Mouse (Mus musculus): Measurements from ENCODE around the gene Tmf1. TPM values are rescaled to one million over a fixed set of nuclear protein-coding genes. Genes with fewer than 3 reads are reported as not detected.

Gene Tmf1
- polyA plus RNA-seq, 1 experiment from 2014 or later, result 24.8 TPM

DNA sequence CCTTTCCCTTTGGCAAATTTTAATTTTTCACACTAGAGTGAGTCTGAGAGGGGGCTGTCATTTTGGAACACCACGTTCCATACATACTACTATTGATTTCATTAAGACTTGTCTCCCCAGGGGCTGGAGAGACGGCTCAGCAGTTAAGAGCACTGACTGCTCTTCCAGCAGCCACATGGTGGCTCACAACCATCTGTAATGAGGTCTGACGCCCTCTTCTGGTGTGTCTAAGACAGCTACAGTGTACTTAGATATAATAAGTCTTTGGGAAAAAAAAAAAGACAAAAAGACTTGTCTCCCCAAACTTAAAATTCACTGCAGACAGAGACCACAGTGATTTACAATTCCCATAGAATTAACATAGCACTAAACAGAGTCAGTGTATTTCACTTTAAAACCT, 21.5 kb upstream of the Tmf1 start:
- no peaks in the 10 kb centered on the region for H3K27me3 ChIP-seq
- no peak for ATAC-seq (replicated peaks; ENCODE audit: insufficient number of reproducible peaks, insufficient read depth, low FRiP score, low read depth)
- H3K9me3 ChIP-seq (replicated peaks), result no peaks in the 10 kb centered on the region
- no peak overlapping the region for H3K4me2 ChIP-seq
- no peak overlapping the region for H3K9ac ChIP-seq
- WGBS, result 71% methylated on average over 3 of the region's 3 CpGs
- peaks cover 11% of the 10 kb centered on the region for H3K4me1 ChIP-seq (replicated peaks)
- H3K36me3 ChIP-seq, result peaks cover 36% of the 10 kb centered on the region
- no peak overlapping the region for H3K27ac ChIP-seq
- no peak overlapping the region for H3K4me3 ChIP-seq

DNA sequence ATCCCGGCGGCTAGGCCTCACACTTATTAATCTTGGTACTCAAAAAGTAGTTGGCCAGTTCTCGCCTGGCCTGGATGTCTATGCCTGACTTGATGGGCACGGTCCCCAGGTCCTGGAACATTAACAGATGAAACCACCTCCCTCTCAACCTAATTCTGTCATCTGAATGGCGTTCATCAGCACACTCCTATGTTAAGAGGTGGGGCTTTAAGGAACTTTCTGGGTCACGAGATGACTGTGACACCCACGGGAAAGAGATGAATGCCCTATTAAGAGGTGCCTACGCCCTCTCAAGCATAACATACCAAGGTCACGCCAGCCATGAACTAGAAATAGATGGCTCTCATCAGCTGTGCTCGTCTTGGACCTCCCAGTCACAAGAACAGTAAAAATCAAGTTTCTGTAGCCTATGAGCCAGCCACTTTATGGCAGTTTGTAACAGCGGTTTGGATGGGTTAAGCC, 476 bp upstream of the Tmf1 start:
- 4% methylated on average over 11 of the region's 11 CpGs for WGBS
- peak overlapping the region; percentile 96 for H3K27ac ChIP-seq

DNA sequence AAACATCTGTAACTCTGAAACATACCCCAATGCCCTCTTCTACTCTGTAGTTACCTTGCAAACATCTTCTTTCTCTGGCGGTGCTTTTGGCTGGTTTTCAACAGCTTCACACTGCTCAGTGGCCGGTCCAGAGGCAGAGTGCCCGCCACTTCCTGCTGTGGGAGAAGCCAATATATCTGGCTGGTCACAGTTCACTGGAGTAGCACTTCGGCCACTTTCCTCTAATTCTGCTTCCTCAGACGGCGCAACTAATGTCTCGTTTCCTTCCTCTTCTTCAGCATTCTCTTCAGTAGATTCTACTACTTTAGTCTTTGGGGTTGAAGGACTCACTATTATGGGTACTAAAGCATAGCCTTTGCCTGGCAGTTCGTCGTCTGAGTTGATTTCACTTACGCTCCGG, 3.2 kb downstream of the Tmf1 start:
- peaks cover 26% of the 10 kb centered on the region for H3K4me1 ChIP-seq (replicated peaks)
- no peak overlapping the region for H3K9ac ChIP-seq
- no peak overlapping the region for H3K27ac ChIP-seq
- ATAC-seq (replicated peaks; ENCODE audit: insufficient number of reproducible peaks, insufficient read depth, low FRiP score, low read depth), result no peak
- H3K4me2 ChIP-seq, result no peak overlapping the region
- no peaks in the 10 kb centered on the region for H3K9me3 ChIP-seq (replicated peaks)
- H3K27me3 ChIP-seq, result no peaks in the 10 kb centered on the region
- H3K36me3 ChIP-seq, result peaks cover 34% of the 10 kb centered on the region
- WGBS, result 61% methylated on average over 11 of the region's 11 CpGs
- no peak overlapping the region for H3K4me3 ChIP-seq

More for the DNA sequence above, 476 bp upstream of the Tmf1 start:
- peak overlapping the region; percentile 78 for H3K4me2 ChIP-seq
- H3K4me3 ChIP-seq, result peak overlapping the region; percentile 98
- ATAC-seq (replicated peaks; ENCODE audit: insufficient number of reproducible peaks, insufficient read depth, low FRiP score, low read depth), result peak; percentile 40
- H3K9ac ChIP-seq, result peak overlapping the region; percentile 98
- H3K36me3 ChIP-seq, result peaks cover 20% of the 10 kb centered on the region
- peaks cover 26% of the 10 kb centered on the region for H3K4me1 ChIP-seq (replicated peaks)
- no peaks in the 10 kb centered on the region for H3K27me3 ChIP-seq
- no peaks in the 10 kb centered on the region for H3K9me3 ChIP-seq (replicated peaks)

DNA sequence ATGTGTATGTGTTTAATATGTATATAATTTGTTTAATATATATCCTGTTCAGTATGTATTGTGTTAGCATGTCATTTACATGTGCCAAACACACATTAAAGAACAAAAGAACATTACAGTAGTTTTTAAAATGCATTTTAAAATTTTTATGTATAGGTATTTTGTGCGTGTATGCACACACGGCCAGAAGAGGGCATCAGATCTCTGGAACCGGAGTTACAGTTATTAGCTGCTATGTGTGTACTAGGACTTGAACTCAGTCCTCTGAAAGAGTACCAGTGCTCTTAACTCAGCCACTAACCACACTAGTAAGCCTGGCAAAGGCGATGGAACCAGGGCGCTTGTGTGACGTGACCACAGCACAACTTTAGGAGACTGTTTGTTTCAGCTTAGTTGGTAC, 28.8 kb downstream of the Tmf1 start:
- no peak overlapping the region for H3K27ac ChIP-seq
- H3K27me3 ChIP-seq, result no peaks in the 10 kb centered on the region
- H3K4me3 ChIP-seq, result no peak overlapping the region
- H3K4me2 ChIP-seq, result no peak overlapping the region
- WGBS, result 81% methylated on average over 6 of the region's 6 CpGs
- no peaks in the 10 kb centered on the region for H3K9me3 ChIP-seq (replicated peaks)
- ATAC-seq (replicated peaks; ENCODE audit: insufficient number of reproducible peaks, insufficient read depth, low FRiP score, low read depth), result no peak
- peaks cover 26% of the 10 kb centered on the region for H3K4me1 ChIP-seq (replicated peaks)
- H3K9ac ChIP-seq, result no peak overlapping the region
- H3K36me3 ChIP-seq, result peaks cover 8% of the 10 kb centered on the region; the same call in 1 of the 2 replicates

DNA sequence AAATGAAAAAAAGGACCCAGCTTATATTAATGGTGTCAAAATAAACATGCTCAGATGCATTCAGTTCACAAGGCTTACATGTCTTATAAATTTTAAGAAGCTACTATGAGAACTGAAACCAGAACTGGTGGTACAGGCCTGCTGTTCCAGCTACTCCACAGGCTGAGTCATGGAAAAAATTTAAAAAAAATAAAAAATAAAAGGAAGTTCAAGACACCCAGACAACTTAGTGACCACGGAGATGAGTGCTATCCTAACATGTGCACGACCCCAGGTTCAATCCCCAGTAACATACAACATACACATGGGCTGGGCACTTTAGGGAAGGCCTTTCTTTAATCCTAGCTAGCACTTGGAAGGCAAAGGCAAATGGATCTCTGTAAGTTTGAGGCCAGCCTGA, 29.2 kb downstream of the Tmf1 start:
- Histone ChIP-seq H3K27me3 (no peaks in the 10 kb centered on the region), H3K27ac (no peak overlapping the region), H3K4me3 (no peak overlapping the region), H3K4me1 (replicated peaks) (peaks cover 27% of the 10 kb centered on the region), H3K9me3 (replicated peaks) (no peaks in the 10 kb centered on the region), H3K4me2 (no peak overlapping the region), H3K9ac (no peak overlapping the region), H3K36me3 (peaks cover 11% of the 10 kb centered on the region; the same call in 1 of the 2 replicates)
- 64% methylated on average over 2 of the region's 2 CpGs for WGBS
- no peak for ATAC-seq (replicated peaks; ENCODE audit: insufficient number of reproducible peaks, insufficient read depth, low FRiP score, low read depth)

DNA sequence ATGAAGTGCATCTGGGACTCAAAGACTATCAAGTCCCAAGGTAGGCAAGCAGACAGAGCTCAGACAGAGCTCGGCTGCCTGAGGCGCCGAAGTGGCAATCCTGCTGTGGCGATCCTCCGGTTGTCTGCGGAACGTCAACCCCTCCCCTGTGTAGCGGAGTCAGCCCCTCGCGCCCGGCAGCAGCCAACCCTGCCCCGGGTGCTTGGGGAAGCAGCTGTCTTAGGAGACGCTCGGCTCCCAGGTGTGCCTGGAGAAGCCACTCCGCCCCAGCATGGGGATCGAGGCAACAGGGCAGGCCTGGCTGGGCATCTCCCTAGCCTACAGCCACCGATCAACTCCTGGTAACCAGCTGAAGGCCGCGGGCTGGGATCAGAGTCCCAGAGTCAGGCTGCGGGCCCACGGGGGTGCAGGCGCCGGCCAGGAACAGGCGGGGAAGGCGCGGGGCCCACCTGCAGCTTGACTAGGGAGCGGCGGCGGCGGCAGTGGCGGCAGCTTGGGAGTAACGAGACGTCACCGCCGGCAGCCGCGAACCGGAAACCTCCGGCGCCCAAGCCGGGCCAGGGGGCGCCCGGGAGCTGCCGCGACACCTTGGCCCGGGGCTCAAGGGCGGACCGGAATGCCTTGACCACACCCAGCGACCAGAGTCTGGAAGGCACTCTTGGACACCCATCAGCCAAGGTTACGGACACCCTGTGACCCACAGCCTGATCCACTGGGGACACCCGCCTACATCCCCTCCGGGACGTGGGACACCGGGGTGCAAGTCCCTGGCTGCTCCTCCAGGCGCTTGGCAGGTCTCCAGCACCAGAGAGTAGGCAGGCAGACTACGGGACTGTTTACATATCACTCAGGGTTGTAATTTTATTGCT, 30.3 kb downstream of the Tmf1 start, which contains the start of gene Eogt:
Gene Eogt, minus strand, starts transcription at position 800 of the 869 bp plus-strand sequence.
- Histone ChIP-seq H3K4me1 (replicated peaks) (peaks cover 31% of the 10 kb centered on the region), H3K27me3 (no peaks in the 10 kb centered on the region), H3K36me3 (peaks cover 9% of the 10 kb centered on the region; the same call in 1 of the 2 replicates), H3K4me2 (peak within 1 kb of the TSS; percentile 94), H3K4me3 (peak within 1 kb of the TSS; percentile 82), H3K9ac (peak within 1 kb of the TSS; percentile 86), H3K27ac (peak within 1 kb of the TSS; percentile 88), H3K9me3 (replicated peaks) (no peaks in the 10 kb centered on the region)
- ATAC-seq (replicated peaks; ENCODE audit: insufficient number of reproducible peaks, insufficient read depth, low FRiP score, low read depth), result peak; percentile 74
- under 1% methylated on average over 56 of the region's 56 CpGs for WGBS

DNA sequence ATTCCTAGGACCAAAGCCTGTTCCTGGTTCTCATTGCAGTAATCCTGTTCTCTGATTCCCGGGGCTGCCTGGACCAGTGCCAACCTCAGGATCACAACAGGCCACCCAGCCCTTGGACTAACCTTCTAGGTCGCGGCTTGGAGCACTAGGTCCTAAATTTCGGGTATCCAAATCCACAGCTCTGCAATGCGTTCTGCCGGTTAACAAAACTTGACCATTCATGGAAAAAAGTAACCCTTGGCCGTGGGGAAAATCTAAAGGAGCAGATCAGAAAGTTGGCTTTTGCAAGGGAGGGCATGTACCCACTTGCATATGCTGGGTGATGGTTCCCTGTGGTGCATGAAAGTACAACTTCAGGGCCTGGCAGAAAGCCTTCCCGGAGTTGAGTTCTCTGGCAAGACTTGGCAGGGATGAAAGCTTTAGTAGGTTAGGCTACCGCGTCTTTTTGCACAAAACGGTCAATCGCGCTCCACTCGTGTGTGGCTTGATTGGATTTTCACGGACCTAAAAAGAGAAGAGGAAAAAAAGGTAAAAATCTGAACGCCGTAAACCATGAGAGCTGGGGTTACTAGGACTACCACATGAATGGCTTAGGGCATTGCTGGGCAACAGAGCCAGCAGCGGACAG, 31.1 kb downstream of the Tmf1 start:
- peak overlapping the region; percentile 94 for H3K4me2 ChIP-seq
- no peak for ATAC-seq (replicated peaks; ENCODE audit: insufficient number of reproducible peaks, insufficient read depth, low FRiP score, low read depth)
- H3K4me1 ChIP-seq (replicated peaks), result peaks cover 31% of the 10 kb centered on the region
- H3K9me3 ChIP-seq (replicated peaks), result no peaks in the 10 kb centered on the region
- peak overlapping the region; percentile 86 for H3K9ac ChIP-seq
- peak overlapping the region; percentile 88 for H3K27ac ChIP-seq
- WGBS, result 11% methylated on average over 18 of the region's 18 CpGs
- H3K27me3 ChIP-seq, result no peaks in the 10 kb centered on the region
- H3K4me3 ChIP-seq, result peak overlapping the region; percentile 82
- peaks cover 11% of the 10 kb centered on the region; the same call in 1 of the 2 replicates for H3K36me3 ChIP-seq

DNA sequence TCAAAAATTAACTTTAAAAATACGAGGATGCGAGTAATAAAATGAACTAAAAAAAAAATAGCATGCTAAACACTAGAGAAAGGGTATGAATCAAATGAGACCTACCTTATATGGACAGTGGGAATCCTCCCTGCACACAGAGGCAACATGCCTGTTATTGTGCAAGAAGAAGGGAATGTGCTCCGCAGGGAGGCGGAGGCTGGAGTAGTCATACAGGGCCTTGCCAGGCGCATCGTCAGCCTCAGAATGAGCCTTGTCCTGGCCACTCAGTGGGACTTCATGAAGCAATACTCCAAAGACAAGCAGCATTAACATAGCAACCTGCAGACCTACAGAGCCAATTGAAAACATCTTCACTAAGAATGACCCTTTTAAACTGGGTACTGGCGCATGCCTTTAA, 33.8 kb downstream of the Tmf1 start:
- Histone ChIP-seq H3K4me2 (no peak overlapping the region), H3K4me3 (no peak overlapping the region), H3K36me3 (peaks cover 25% of the 10 kb centered on the region; the same call in 1 of the 2 replicates), H3K9me3 (replicated peaks) (no peaks in the 10 kb centered on the region), H3K4me1 (replicated peaks) (peaks cover 31% of the 10 kb centered on the region), H3K9ac (no peak overlapping the region), H3K27ac (no peak overlapping the region), H3K27me3 (no peaks in the 10 kb centered on the region)
- WGBS, result 91% methylated on average over 7 of the region's 7 CpGs
- ATAC-seq (replicated peaks; ENCODE audit: insufficient number of reproducible peaks, insufficient read depth, low FRiP score, low read depth), result no peak

DNA sequence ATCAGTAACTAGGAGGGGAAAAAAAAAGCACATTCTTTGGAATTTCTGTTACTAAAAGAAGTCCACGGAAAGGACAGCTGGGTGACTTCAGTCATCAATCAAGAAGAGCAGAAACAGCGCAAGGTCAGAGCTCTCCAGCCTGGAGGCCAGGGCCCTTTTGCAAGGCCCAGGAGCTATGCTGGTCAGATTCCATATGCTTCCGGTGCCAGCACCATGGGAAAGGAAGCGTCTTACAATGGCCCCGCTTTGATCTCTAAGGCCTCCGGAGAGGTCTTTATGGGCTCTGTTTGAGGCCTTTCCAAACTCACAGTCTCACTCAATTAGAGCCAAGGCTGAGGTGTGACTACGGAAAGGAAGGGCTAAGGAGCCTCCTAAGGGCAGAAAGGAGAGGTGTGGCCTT, 34.6 kb downstream of the Tmf1 start:
- H3K27ac ChIP-seq, result no peak overlapping the region
- no peak for ATAC-seq (replicated peaks; ENCODE audit: insufficient number of reproducible peaks, insufficient read depth, low FRiP score, low read depth)
- no peak overlapping the region for H3K9ac ChIP-seq
- no peak overlapping the region for H3K4me2 ChIP-seq
- H3K27me3 ChIP-seq, result no peaks in the 10 kb centered on the region
- peaks cover 33% of the 10 kb centered on the region; the same call in 1 of the 2 replicates for H3K36me3 ChIP-seq
- H3K4me3 ChIP-seq, result no peak overlapping the region
- no peaks in the 10 kb centered on the region for H3K9me3 ChIP-seq (replicated peaks)
- WGBS, result 43% methylated on average over 7 of the region's 7 CpGs
- peaks cover 30% of the 10 kb centered on the region for H3K4me1 ChIP-seq (replicated peaks)

DNA sequence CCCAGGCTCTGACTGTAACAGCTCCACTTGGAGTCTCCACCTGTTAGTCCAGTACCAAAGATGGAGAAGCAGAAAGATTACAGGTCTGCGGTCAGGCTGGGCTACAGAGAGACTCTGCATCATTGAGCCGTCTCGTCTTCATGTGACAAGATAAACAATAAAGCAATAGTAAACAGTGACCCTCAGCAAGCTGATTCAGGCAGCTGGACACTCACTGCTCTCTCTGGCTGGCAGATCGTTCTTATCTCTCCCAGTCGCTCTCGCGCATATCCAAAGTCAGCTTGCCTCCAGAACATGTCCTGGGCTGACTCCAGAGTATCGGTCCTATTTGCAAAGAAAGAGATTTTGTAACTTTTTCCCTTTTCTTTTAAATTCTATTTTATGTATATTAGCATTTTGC, 36.3 kb downstream of the Tmf1 start:
- H3K9ac ChIP-seq, result no peak overlapping the region
- no peak overlapping the region for H3K4me3 ChIP-seq
- ATAC-seq (replicated peaks; ENCODE audit: insufficient number of reproducible peaks, insufficient read depth, low FRiP score, low read depth), result no peak
- H3K9me3 ChIP-seq (replicated peaks), result no peaks in the 10 kb centered on the region
- H3K27ac ChIP-seq, result no peak overlapping the region
- peaks cover 35% of the 10 kb centered on the region; the same call in 1 of the 2 replicates for H3K36me3 ChIP-seq
- H3K4me1 ChIP-seq (replicated peaks), result peaks cover 20% of the 10 kb centered on the region
- no peak overlapping the region for H3K4me2 ChIP-seq
- 50% methylated on average over 8 of the region's 8 CpGs for WGBS
- no peaks in the 10 kb centered on the region for H3K27me3 ChIP-seq

DNA sequence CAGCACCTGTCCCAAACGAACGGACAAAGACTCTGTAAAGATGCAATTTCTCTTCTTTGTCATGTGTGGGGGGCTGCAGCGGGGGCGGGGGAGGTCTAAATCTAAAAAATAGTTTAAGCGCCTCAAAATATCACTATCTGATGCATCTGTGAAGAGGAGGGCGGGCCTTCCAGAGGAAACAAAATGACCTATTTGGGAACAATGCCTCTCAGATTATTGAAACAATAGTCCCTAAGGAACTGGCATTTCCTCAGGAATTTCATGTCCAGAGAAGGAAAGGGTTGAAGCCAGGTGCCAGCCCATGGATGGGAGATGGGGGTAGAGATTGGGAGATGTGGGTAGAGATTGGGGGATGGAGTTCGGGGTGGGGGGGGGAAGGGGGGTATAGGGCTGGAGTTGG, 37.1 kb downstream of the Tmf1 start:
- WGBS, result 82% methylated on average over 7 of the region's 7 CpGs
- Histone ChIP-seq H3K4me1 (replicated peaks) (peaks cover 12% of the 10 kb centered on the region), H3K4me3 (no peak overlapping the region), H3K4me2 (no peak overlapping the region), H3K36me3 (peaks cover 35% of the 10 kb centered on the region; the same call in 1 of the 2 replicates), H3K27ac (no peak overlapping the region), H3K27me3 (no peaks in the 10 kb centered on the region), H3K9ac (no peak overlapping the region), H3K9me3 (replicated peaks) (no peaks in the 10 kb centered on the region)
- ATAC-seq (replicated peaks; ENCODE audit: insufficient number of reproducible peaks, insufficient read depth, low FRiP score, low read depth), result no peak

All from heart, embryonic 15.5 days (tissue).